Mouse (Mus musculus): ENCODE data around the gene Ggta1.

The Ggta1 gene

DNA sequence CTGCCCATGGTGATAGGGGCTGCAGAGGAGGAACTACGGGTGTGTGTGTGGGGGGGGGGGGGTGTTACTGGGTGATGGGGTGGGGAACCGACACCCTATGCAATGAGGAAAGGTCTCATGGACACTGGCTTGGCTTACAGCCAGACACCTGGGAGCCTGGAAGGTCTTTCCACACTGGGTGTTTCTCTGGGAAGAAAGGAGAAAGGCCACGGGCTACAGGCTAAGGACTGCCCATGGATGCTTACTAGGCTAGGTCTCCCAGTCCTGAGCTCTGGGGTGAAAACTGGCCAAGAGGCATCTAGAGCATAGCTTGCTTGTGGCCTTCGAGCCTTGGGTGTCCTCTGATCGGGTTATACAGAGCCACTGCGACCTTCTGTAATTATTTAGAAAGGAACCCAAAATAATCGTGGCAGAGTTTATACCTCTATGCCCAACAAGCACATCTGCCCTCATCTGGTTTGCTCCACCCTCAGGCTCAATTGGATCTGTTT lies at the start of gene Ggta1:
Gene Ggta1 (minus strand): TSS at position 441 of the 491 bp plus-strand sequence.
- no peak for DNase-seq (ENCODE audit: low spot score in 2 of 2)

DNA sequence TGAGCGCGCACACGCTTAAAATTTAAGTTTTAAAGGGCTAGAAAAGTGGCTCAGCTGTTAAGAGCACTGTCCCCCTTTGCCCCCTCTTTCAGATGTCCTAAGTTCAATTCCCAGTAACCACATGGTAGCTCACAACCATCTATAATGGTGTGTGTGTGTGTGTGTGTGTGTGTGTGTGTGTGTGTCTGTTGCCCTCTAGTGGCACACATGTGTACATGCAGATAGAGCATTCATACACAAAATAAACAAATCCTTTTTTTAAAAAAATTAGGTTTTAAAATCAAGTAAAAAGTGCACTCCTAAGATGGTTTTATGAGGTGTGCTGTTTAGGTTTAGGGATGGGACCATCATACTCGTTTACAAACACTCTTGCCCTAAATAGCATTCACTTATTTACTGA lies 49.2 kb upstream of the Ggta1 start:
- no peak for DNase-seq (ENCODE audit: low spot score in 2 of 2)

DNA sequence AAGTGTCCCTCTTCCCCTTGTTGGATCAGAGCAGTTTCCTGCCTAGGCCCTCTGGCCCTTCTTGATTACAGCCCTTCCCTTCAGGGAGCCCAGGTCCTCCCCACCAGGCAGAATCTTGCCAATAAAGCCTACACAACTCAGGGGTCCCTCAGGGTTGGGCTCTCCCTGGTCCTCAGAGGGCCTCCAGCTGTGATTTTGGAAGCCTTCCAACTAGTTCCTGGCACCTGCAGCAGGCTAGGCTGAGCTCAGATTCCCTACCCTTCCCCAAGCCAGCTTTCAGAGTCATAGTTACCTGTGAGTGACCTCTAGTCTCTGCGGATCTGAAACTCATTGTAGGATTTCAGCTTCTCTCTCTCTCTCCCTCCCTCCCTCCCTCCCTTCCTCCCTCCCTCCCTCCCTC lies 47.9 kb upstream of the Ggta1 start:
- DNase-seq (ENCODE audit: low spot score in 2 of 2) = peak in 1 of 2 experiments; percentile 43

DNA sequence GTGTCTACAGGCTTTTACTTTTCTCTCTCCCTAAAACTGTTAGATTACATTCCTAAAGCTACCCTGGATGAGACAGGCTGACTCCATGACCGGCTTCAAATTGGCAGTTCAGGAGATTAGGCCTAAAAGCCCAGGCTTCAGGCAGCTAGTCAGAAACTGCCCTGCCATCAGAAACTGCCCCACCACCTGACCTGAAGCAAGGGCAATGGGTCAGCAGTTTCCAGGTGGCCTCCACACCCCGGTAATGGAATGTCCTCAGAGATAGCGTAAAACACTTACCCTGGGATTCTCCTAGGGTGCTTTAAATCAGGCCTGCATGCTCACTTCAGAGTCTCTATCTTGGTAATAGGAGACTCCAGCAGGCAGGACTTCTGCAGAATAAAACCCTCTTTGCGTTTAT lies 46.9 kb upstream of the Ggta1 start:
- no peak for DNase-seq (ENCODE audit: low spot score in 2 of 2)

DNA sequence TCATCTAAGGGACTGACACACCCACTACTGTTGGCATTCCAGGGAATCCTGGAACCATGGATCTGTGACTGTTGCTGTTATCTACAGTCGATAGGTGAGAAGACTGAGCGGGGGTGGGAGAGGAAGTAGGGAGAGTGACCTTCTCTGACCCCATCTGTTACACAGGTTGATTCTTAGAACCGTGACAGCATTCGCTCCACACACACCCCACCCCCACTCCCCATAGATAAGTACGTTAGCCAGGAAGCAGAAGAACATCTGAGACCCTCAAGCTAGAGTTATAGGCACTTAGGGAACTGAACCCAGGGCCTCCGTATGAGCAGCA lies 46.3 kb upstream of the Ggta1 start:
- no peak for DNase-seq (ENCODE audit: low spot score in 2 of 2)

DNA sequence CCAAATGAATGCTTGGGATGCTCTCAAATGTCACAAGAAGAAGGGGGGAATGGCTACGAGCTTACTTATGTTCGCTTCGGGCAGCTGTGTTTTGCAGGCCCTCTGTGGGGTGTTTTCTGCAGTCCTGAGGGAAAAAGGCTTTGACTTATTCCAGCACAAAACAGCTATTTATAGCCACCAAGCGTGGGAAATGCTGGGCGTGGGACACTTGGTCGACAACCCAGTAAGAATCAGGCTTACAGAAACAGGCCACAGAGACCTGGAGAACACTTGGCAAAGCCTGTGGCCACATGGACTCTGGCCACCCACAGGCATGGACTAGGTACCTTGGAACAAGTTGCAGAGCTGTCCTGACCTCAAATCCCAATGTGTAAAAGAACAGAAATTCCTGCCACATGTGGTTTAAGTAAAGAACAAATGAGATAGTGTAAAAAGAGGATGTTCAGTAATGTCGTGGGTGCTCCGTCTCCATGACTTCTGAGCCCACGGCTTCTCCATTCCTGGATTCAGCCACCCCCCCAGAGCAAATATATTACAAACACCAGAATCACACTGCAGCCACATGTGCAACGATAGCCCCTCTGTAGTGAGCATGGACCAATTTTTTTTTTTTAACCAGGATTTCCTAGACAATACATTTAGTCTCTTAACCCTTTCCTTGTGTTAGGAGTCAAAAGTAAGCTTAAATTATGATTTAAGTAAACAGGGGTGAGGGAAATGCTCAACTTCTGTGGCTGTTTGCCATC lies 45.7 kb upstream of the Ggta1 start:
- DNase-seq (ENCODE audit: low spot score in 2 of 2) = peak; percentile 85 to 89

DNA sequence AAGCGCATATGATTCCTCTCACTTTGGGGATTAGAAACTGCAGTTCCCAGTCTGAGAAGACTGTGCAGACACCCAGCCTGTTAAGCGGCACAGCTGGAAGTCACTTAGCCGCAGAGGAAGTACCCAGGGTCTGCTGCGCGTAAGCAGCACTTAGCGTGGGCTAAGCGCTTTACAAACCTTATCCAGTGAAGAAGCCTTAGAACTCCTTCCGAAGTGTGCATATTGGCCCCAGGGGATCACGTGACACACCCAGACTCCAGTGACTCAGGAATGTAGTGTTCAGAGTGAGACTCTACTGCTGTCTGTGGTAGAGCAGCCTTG lies 44.1 kb upstream of the Ggta1 start:
- peak; percentile 16 to 38 for DNase-seq (ENCODE audit: low spot score in 2 of 2)

DNA sequence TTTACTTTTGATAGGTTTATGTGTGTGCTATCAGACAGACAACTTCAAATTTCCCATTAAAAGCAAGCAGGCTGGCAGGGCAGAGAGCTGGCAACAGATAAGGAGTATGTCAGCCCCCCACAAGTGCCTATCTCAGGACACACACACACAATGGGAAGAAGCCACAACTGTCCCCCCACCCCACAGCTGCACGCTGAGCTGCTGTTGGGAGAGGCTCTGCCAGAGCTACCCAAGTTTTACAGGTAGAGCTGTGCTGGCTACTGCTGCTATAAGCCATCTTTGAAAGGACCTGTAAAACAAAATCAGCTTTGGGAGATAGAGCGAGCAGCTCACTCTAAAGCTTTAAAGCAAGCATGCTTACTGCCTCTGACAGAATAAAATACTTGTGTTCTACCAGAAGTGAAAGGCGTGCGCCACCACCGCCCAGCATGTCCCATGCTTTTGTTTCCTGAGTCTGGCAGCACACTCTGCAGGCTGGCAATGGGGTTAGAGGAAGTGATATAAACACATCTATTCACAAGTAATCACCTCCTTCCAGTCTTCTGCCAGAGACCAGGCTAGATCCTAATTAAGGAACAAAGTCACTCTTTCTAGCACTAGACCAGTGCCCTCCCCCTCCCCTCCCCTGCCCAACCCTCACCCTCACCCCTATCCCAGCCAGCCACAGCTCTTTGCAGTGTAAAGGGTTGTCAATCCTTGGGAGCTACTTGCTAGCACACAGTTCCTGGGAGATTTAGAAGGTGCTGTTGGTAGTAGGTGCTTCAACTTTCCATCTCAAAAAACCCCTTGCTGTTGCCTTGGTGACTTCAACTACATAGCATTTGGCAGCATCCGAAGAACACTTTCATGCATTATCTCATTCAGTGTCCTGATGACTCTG lies 43.5 kb upstream of the Ggta1 start:
- peak; percentile 35 to 47 for DNase-seq (ENCODE audit: low spot score in 2 of 2)

DNA sequence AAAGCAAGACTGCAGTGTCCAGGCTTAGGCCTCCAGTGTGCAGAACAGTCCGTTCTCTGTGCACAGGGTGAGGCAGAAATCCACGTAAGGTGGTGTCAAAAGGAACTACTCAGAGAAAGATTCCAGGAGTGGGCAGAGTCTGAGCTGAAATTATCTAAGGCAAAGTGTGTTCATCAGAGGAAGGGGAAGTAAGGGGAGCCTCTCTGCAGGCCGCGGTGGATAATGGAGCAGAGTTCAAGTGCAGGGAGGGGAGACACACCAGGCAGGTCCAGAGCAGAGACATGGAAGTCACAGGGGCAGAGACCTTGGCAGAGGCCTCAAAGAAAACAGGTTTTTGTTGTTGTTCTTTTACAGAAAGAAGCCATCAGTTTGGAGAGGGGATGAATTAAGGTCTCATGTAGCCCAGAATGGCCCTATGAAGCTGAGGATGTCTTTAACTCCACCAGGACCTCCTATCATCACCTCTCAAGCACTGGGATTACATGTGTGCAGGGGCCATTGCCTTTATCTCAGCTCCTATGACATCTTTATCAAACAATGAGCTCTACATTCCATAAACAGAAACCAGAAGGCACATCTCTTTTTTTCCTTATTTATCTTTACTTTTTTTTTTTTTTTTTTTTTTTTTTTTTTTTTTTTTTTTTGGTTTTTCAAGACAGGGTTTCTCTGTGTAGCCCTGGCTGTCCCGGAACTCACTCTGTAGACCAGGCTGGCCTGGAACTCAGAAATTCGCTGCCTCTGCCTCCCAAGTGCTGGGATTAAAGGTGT lies 42.7 kb upstream of the Ggta1 start:
- DNase-seq (ENCODE audit: low spot score in 2 of 2) = no peak

DNA sequence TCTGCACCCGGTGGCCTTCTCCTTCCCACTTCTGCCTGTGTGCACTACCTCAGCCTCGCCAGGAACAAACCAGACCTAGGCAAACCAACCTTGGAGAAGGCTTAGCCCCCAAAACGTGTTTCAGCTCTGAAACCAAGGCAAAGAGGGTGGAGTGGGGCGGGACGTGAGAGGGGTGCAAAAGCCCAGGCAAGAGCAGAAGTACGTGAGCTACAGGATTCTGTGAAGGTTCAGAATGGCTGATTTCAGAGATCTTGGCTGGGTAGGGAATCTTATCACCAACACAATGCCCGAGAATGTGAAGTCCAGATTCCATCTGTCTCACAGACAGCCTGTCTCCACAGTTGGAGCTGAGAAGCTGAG lies 41.4 kb upstream of the Ggta1 start:
- DNase-seq (ENCODE audit: low spot score in 2 of 2) = no peak

DNA sequence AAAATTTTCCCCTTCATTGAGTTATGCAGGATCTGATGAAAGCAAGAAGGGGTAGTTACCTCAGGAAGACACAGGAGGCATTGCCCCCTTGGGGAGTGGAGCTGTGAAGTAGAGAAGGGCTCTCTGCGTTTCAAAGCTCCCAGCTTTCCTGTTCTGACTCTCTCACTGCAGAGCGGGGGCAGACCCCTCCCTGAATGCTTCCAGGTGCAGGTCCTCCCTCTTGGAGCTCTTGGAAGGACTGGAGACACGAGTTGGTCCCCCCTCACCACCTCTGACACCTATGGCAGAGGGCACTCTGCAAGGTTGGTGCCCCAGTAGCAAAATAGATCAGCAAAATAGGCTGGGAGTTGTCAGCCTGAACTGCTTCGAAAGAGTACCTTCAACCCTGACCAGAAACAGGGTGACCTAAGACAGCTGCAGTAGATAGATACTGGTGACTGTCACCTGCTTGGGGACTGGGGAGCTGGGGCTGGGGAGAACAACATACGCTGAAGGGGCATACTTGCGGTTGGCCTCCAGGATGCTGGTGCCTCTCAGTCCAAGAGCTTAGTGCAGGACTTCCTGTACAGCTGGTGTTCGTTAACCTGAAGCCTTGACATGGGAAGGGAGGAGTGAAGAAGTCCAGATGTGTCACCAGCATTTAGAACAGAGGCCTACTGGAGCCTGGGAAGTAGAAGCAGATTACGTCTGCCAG lies 40.8 kb upstream of the Ggta1 start:
- DNase-seq (ENCODE audit: low spot score in 2 of 2) = peak in 1 of 2 experiments; percentile 36

DNA sequence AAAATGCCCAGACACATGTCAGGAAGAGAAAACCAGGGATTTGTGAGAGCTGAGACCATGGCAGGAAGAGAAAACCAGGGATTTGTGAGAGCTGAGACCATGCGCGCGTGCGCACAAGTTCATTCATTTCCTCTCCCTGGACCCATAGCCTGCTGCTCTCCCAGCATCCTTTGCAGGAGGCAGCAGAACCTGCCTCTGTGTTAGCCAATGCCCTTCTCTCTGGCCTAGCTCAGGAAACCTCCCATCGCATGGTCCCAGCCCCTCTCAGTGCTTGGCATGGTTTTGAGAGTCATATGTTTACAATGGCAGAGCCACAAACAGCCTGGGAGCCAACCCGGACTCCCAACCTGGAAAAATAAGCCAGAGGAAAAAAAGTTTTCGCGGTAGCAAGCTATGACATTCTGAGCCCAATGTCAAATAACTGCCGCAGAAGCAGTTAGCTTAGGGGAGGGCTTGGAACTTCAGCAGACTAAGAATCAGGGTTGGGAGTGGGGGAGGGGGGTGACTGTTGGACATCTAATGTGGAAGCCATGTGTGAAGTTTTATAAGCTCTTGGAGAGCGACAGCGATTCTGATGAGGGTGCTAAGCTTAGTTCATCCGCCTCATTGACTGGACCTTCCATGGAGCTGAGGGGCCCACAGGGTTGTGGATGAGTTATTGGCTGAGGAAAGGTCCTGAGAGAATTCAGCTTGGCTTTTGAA lies 40.1 kb upstream of the Ggta1 start:
- DNase-seq (ENCODE audit: low spot score in 2 of 2) = no peak

DNA sequence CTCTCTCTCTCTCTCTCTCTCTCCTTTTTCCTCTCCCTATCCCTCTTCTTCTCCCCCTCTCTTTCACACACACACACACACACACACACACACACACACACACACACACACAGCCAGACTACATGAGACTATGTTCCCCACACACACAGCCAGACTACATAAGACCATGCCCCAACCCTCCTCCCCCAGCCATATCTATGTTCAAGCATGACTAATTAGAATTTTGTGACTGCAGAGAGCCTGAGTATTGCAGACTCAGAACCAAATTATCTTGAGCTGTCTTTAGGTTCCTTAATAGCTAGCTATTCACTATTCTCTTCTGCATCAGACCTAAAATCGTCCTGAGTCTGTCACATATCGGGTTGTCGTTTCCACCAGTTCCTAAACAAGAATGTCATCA lies 39.5 kb upstream of the Ggta1 start:
- DNase-seq (ENCODE audit: low spot score in 2 of 2) = no peak

DNA sequence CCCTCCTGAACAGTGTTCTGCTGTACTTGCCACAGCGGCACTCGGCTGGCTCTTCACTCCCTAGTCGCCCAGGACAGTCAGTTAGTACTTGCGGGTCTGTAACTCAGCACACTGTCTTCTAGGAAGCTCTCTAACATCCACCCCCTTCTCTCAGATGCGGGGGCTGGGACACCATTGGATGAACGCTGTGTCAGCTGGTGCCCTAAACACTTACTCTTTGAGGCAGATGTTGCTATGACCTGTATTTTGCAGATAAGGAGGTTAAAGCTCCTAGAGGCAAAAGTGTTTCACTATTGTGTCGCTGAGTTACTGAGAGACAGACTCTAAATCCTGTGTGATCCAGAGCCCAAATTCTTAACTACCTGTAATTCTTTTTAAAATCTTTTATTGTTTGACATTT lies 36.4 kb upstream of the Ggta1 start:
- no peak for DNase-seq (ENCODE audit: low spot score in 2 of 2)

DNA sequence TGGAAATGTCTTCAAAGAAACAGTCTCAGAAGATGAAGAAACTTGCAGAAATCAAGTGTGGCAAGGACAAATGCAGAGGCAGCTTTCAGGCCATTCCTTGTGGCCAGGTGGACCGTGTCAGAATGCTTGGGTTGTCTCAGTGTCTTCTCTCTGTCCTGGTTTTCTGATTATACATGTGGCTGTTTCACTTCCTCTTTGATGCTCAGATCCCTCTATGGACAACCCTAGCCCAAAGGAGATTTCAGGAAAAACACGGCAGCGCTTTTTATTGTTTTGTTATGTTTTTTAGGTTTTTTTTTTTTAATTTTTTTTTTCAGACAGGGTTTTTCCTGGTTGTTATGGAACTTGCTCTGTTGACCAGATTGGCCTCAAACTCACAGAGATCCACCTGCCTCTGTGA lies 35.9 kb upstream of the Ggta1 start:
- no peak for DNase-seq (ENCODE audit: low spot score in 2 of 2)

DNA sequence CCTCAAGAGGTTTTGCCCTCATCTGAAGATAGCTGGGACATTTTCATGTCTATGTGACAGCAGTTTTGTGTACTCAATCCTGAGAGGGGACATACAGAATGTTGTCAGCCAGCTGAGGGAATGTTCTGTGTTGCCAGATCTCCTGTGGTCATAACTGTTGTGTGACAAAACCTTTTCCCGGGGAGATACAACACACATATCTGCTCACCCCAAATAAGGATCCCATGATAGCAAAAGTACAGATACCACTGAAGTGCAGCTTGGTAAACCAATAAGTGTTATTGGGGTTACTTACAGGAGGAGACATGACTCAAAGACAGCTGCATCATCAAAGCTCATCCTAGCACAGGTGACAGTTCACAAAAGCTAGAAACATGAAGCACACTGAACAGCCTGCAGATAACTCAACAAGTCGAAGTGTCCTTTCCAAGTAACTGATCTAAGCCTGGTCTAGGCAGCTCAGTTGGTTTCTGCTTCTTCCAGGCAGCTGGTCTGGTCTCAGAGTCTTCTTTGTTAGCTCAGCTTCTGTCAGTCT lies 34.7 kb upstream of the Ggta1 start:
- no peak for DNase-seq (ENCODE audit: low spot score in 2 of 2)

DNA sequence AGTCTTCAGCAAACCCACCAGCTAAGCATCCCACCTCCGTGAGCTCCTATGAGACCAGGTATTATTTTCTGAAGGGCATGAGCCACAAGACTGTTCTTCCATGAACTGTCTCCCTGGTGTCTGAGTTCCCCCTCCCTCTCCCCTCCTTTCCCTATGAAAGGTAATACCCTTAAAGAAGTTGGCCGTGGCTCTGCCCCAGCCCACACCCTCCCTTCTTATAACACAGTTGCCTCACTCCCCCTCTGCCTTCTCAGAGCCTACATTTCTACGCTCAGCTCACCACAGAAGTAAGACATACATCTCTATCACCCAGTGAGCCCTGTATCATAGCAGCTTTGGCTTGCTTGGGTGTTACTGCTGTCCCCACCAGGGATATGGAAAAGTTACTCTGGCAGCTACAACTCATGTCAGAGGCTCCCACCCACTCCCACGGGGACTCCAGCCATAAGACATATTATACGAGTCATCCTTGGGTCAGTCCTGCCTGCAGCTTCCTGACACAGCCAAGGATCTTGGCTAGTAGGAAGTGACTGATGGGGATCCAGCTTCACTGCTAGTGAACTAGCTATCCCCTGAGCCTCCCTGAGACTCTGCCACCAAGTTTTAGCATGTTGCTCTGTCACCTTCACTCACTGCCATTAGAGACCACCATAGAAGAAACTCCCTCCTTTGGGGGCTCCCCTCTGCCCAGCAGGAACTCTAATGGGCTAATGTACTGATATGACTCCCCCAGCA lies 33.4 kb upstream of the Ggta1 start:
- no peak for DNase-seq (ENCODE audit: low spot score in 2 of 2)

DNA sequence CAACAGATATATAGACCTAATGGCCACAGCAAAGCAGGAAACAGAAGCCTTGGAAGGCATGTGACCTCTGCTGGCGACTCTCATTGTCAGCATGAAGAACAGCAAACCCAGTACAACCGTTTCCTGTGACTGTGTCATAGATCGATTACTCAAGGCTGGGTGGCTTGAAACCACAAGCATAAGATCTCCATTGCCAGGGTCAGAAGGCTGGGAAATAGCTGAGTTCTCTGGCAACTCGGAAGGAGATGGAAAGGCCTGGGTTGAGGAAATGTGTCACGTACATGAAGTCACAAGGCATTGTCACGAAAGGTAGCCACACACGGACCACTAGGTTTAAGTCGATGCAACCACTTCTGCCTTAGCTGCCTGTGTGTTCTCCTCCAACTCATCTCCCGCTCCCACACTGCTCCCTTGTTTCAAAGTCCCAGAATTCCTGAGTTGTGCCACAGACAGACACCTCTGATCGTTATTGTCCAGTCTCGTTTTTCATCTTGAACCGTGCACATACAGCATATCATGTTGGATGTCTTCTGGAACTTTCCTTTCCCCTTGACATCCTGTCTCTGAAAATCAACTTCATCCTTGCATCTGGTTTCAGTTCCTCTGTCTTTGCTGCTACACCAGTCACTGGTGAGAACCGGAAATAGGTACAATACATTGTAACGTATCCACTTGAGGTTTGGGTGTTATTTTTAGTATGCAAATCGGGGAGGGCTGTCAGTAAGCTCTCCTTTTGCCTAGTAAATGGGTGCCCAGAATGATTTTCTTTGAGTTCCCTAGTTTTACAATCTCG lies 32.7 kb upstream of the Ggta1 start:
- DNase-seq (ENCODE audit: low spot score in 2 of 2) = peak; percentile 35 to 57

DNA sequence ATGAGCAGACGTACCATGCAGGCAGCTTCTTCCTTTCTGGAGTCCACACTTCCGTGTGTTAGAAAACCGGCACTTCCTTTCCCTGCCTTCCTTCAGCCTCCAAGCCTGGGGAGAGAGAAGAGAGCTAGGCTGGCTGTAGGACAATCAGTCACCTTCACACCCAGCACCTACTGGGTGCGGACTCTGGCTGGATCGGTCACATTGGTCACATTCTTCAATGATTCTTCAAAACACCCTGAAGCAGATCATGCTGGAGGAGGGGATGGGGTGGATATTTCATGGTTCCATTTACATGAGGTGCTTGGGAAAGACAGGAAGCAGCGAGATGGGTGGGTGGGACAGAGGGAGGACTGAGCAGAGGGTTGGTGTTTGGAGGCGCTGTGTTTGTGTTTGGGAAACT lies 30.5 kb upstream of the Ggta1 start:
- no peak for DNase-seq (ENCODE audit: low spot score in 2 of 2)

DNA sequence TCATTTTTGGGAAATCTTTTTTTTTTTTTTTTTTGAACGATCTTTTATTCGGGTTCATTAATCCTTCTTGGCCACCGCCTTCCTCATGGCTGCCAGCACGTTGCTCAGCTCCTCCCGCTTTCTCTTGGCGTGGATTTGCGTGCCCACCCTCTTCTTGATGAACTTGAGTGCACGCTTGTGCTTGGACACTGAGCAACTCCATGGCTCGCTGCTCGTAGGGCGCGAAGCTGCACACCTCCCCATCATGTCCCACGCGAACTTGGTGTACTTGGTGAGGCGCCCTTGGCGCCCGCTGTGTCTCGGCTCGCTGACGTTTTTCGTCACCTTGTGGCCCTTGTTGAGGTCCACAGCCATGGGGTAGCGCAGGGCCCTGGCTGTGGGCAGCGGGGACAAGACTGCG lies 28.1 kb upstream of the Ggta1 start:
- no peak for DNase-seq (ENCODE audit: low spot score in 2 of 2)

Measured in heart, adult 9 months (tissue).